Mouse (Mus musculus) telencephalon, adult 2 months (tissue): ENCODE data around the gene Tent5c.

Experiments used
- DNase-seq: peaks from one replicate; pipeline ENCODE4 v3.0.0-alpha.2; 2011; ENCODE audit warnings: low read depth, low spot score

Tent5c gene

DNA sequence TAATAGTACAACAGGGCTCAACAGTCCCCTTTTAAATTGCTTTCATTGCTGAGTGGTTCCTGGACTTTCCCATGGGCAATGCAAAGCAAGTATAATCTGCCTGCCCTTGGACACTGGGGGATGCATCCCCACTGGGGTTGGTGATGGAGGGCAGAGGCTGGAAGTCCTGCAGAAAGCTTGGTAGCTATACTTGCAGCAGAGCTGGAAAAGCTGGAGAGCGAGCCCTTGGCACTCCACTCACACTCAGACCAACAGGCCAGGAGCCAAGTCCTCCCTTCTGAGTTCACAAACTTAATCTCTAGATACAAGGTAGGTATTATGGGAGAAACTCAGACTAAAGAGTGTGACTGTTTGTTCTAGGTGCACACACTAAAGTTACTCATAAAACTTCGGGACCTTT, 2.1 kb downstream of the Tent5c start:
- no peak for DNase-seq

GRCm38 (mm10) chr3:100485390-100486132, 3.6 kb downstream of the Tent5c start:
- DNase-seq = no peak

- no peak for DNase-seq
Measured at GRCm38 (mm10) chr3:100482971-100483610, 6.0 kb downstream of the Tent5c start.

GRCm38 (mm10) chr3:100482324-100482911, 6.7 kb downstream of the Tent5c start:
- DNase-seq = no peak

- no peak for DNase-seq
Measured at GRCm38 (mm10) chr3:100480251-100481005, 8.7 kb downstream of the Tent5c start.

GRCm38 (mm10) chr3:100474950-100475472, 14.1 kb downstream of the Tent5c start:
- no peak for DNase-seq

GRCm38 (mm10) chr3:100474536-100474935, 14.6 kb downstream of the Tent5c start:
- DNase-seq = no peak

DNA sequence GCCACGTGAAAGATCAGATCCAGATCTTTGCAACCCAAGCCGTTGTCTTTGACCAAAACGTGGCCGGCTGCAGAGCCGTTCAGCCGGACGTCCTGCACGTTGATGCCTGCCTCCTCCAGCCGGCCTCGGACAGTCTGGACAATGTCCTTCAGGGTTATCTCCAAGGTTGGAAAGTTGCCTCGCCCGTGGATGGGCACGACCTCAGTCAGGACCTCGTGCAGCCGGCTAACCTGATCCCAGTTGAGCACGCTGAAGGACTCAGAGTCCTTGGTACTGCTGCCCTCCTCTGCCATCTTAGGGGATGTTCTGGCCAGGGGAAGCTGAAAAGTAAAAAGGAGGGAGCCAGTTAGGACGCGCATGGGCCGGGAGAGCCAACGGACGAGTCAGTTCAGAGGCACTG, 16.0 kb downstream of the Tent5c start:
- DNase-seq = no peak

DNA sequence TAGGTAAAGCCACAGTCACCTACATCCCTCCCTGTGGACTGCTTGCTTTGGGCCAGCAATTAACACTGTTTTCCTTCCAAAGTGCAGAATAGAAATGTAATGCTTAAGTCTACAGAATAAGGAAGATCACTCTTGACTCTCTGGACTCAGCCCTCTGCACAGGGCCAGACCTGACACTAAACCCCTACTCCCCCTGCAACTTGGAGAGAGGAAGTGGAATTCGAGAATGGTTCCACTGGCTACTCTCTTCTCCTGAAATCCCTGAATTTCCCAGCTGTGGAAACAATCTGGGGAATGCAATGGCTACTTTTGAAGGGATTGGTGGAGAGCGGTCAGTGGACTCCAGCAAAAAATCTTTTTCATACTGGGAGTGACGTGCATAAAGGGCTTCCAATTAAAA, 18.2 kb downstream of the Tent5c start:
- no peak for DNase-seq

- no peak for DNase-seq
Measured at GRCm38 (mm10) chr3:100470101-100470500, 19.0 kb downstream of the Tent5c start.

GRCm38 (mm10) chr3:100466551-100466950, 22.6 kb downstream of the Tent5c start:
- no peak for DNase-seq

- DNase-seq = no peak
Measured at GRCm38 (mm10) chr3:100464596-100464995, 24.5 kb downstream of the Tent5c start.

DNA sequence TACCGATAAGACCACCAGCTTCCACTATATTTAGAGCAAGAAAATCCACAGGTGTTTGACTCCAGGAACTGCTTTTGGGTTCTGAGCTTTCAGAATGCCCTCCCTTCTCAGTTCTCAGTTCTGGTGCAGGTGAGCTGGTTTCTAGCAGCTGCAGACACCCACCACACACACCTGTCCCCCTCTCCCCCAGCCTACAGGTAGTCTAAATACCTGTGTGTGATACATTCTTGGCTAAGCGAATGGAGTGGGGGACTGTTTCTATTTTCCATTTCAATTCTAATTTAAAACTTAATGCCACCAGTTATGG, 25.2 kb downstream of the Tent5c start:
- no peak for DNase-seq

DNA sequence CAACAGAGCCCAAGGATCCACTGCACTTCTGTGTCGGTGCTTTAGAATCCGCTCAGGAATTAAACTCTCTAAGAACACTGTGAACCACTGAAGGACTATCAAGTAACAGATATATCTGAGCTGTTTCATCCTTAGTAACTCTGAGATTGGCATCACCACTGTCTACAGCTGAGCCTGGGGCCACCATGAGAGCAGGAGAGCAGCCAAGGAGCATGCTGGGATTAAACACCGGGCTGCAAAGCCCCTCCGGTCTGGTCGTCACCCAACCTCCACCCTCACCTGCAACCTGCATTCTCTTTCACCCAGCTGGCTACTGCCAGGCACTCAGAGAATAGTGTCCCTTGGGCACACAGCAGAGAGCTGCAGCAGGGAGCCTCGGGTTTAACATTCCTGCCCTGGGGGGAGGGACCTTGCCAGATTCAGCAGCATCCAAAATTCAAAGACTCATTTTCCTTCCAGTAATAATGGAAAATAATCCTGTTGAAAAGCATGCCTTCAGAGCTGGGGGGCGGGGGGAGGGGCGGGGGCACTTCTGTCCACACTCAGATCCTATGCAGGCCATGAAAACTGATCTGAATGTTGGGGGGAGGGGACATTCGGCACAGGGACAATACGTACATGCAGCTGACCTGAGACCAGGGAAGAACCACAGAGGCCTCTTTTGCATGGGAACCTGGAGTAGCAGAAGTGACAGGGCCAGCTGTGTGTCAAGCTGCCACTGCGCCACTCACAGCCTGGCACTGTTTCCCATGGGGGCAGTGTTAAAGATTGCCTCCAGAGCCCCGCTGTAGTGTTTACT, 25.8 kb downstream of the Tent5c start:
- DNase-seq = no peak

GRCm38 (mm10) chr3:100462235-100463083, 26.7 kb downstream of the Tent5c start:
- DNase-seq = no peak

GRCm38 (mm10) chr3:100460510-100460909, 28.6 kb downstream of the Tent5c start:
- DNase-seq = no peak

DNA sequence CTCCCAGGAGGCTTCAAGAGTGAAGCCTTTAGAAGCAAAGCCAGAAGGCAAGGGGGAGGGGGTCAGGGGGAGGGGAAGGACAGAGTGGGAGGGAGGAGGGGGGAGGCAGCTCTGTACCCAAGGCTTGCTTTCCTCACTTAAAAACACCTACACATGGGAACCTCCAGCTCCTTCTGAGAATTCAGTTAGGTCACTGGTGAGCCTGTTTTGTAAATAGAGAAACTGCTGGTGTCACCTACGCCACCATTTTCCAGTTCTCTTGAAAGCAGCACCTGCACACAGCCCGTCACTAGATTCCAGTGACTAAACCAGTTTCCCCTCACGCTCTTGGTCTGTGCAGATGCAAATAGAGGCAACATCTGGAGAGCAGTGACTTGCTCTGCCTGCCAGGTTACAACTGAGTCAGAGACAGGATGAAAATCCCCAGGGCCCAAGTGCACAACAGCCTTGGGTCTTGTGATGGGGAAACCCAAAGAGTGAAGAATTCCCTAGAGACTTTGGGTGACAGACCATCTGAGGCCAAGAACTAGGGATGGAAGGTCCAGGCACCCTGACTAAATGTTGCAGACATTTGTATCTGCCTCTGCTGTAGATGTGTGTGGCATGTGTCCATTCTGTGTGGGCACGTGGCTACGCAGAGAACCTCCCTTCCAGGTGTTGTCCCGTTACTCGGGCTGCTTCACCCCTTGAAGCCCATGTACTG, 45.2 kb downstream of the Tent5c start:
- DNase-seq = no peak

GRCm38 (mm10) chr3:100442499-100442898, 46.6 kb downstream of the Tent5c start:
- DNase-seq = no peak

DNA sequence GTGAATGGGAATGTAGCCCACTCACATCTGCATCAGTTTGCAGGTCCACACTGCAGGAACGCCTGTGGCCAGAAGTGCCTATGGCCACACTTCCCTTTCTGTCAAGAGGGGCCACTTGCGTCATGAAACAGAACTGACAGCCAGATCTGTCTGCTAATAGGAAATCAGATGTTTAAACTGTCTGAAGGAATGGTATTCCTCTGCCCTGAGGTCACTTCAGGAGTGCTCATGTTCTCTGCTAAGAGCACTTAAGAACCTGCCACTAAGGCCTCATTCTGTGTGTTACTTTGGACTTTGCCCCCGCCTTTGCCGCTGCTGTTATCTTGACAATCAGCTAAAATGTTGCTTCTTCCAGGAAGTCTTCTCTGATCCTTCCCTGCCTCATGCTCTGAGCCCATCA, 48.4 kb downstream of the Tent5c start:
- no peak for DNase-seq

GRCm38 (mm10) chr3:100440009-100440408, 49.1 kb downstream of the Tent5c start:
- no peak for DNase-seq
